Mouse (Mus musculus): ENCODE results near the gene Zdhhc20. TPM values are rescaled to one million over a fixed set of nuclear protein-coding genes. Genes with fewer than 3 reads are reported as not detected.
"Not testable (repeated sequence)": the region's sequence is repeated elsewhere in the genome, so short reads cannot be mapped to it uniquely, and the experiment has no call there.

Gene Zdhhc20
- polyA plus RNA-seq, 1 experiment from 2014 or later = 11.4 TPM

- not testable (repeated sequence) for H3K27ac ChIP-seq; H3K4me2 ChIP-seq; H3K36me3 ChIP-seq; H3K9ac ChIP-seq; H3K4me3 ChIP-seq (replicated peaks); H3K27me3 ChIP-seq; ATAC-seq (ENCODE audit: low read depth); H3K9me3 ChIP-seq (replicated peaks)
- H3K4me1 ChIP-seq (replicated peaks) = peaks cover 29% of the 10 kb centered on the region
- peak; percentile 14 for DNase-seq
Observed at GRCm38 (mm10) chr14:57911787-57912186, 21.7 kb upstream of the Zdhhc20 start.

DNA sequence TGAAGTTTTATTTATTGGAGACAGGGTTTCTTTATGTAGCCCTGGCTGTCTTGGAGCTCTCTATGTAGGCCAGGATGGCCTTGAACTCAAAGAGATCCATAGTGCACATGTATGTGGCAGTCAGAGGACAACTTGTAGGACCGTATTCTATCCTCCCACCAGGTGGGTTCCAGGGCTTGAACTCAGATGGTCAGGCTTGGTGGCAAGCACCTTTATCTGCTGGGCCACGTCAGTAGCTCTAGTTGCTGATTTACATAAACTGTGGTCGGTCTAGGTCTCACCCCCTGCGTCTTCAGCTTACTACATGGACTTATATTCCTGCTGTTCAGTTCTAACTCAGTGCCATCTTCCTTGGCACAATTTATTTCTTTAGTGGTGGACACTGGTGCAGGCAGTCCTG, 21.2 kb upstream of the Zdhhc20 start:
- peak; percentile 30; the same call in 1 of the 2 replicates for ATAC-seq (ENCODE audit: low read depth)
- Histone ChIP-seq H3K9me3 (replicated peaks) (no peaks in the 10 kb centered on the region), H3K4me1 (replicated peaks) (peaks cover 29% of the 10 kb centered on the region), H3K27me3 (no peaks in the 10 kb centered on the region), H3K4me2 (no peak overlapping the region; the same call in 1 of the 2 replicates), H3K9ac (no peak overlapping the region), H3K36me3 (no peaks in the 10 kb centered on the region), H3K27ac (no peak overlapping the region), H3K4me3 (replicated peaks) (no peak overlapping the region)
- DNase-seq = no peak
- 60% methylated on average over 4 of the region's 4 CpGs for WGBS (ENCODE audit: insufficient replicate concordance)

DNA sequence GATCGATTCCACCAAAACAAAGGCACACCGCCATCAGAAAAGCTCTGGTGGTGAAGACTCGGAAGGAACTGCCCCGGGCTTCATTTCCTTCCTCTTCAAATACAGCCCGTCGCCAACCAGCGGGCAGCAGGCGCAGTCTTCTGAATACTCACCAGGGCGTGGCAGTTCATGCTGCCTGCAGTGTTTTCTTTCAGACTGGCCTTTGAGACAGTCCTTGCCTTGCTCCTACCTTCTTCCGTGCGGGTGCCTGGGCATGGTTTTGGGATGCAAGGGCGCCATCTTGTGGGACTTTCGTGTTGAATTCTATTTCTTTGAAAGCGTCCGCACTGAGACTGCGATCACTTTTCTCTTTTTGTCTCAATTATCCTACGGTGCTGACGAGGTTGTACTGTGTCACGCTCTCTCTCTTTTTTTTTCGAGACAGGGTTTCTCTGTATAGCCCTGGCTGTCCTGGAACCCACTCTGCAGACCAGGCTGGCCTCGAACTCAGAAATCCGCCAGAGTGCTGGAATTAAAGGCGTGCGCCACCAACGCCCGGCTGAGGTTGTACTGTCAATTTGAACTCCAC, 20.5 kb upstream of the Zdhhc20 start:
- Histone ChIP-seq H3K36me3 (no peaks in the 10 kb centered on the region), H3K9me3 (replicated peaks) (no peaks in the 10 kb centered on the region), H3K4me1 (replicated peaks) (peaks cover 29% of the 10 kb centered on the region), H3K27ac (no peak overlapping the region), H3K9ac (peak overlapping the region; percentile 57), H3K4me2 (peak overlapping the region; percentile 59), H3K27me3 (no peaks in the 10 kb centered on the region), H3K4me3 (replicated peaks) (peak overlapping the region; percentile 36)
- ATAC-seq (ENCODE audit: low read depth) (peak; percentile 94), DNase-seq (peak; percentile 78)
- 19% methylated on average over 26 of the region's 26 CpGs for WGBS (ENCODE audit: insufficient replicate concordance)

DNA sequence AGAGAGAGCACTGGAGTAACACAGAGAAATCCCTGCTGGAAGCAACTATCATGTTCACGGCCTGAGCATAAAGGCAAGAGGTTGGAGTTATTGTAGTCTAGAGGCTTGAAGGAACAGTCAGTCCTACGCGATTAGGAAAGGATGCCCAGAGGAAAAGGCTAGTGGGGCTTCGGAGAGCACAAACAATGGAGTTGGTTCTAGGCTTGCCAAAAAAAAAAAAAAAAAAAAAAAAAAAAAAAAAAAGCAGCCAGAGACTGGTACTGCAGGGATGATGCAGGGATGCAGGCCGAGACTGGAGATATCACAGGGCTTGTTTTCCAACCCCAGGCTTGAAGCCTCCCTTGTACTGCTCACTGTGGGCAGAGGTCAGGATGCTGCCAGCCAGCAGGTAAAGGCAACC, 19.2 kb upstream of the Zdhhc20 start:
- Histone ChIP-seq H3K4me3 (replicated peaks) (no peak overlapping the region), H3K27me3 (no peaks in the 10 kb centered on the region), H3K27ac (no peak overlapping the region), H3K9ac (no peak overlapping the region), H3K36me3 (no peaks in the 10 kb centered on the region), H3K4me1 (replicated peaks) (peaks cover 29% of the 10 kb centered on the region), H3K9me3 (replicated peaks) (no peaks in the 10 kb centered on the region), H3K4me2 (no peak overlapping the region)
- DNase-seq = no peak
- ATAC-seq (ENCODE audit: low read depth) = no peak
- 63% methylated on average over 5 of the region's 5 CpGs for WGBS (ENCODE audit: insufficient replicate concordance)

DNA sequence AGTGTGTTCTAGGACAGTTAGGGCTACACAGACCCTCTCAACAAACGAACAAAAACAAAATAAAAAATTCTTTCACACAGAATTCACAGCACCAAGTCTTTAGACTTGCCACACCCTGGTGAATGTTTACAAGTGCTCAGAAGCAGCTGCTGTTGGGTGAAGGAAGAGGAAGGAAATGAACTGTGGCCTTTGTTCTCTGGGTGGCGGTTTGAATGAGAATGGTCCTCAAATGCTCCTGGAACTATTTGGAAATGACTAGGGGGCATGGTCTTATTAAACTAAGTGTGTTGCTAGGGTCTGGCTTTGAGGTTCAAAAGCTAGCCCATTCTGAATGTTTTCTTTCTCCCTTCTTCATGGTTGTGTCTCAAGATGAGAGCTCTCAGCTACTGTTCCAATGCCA, 18.4 kb upstream of the Zdhhc20 start:
- H3K9me3 ChIP-seq (replicated peaks) = no peaks in the 10 kb centered on the region
- WGBS (ENCODE audit: insufficient replicate concordance) = 48% methylated on average over 2 of the region's 2 CpGs
- H3K9ac ChIP-seq = no peak overlapping the region
- no peak overlapping the region for H3K27ac ChIP-seq
- no peaks in the 10 kb centered on the region for H3K36me3 ChIP-seq
- no peak overlapping the region for H3K4me2 ChIP-seq
- DNase-seq = no peak
- no peak overlapping the region for H3K4me3 ChIP-seq (replicated peaks)
- H3K4me1 ChIP-seq (replicated peaks) = peaks cover 29% of the 10 kb centered on the region
- H3K27me3 ChIP-seq = no peaks in the 10 kb centered on the region
- no peak for ATAC-seq (ENCODE audit: low read depth)

DNA sequence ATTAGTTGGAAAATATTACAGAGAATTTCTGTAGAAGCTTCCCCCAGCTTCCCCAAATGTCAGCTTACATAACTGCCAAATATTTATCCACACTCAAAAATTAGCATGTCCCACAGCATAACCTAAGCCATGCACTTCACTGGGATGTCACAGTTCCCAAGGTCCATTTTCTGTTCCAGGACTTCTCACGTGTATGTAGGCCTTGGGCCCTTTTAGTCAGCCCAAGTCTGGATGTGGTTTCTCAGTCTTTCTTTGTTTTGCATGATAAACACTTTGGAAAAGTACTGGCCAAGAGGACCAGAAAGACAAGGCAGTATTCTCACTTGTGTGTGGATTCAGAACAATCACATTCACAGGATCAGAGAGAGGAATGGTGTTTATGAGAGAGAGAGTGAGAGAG, 11.9 kb upstream of the Zdhhc20 start:
- DNase-seq = no peak
- no peak overlapping the region for H3K9ac ChIP-seq
- no peak overlapping the region for H3K4me2 ChIP-seq
- H3K27me3 ChIP-seq = no peaks in the 10 kb centered on the region
- no peak for ATAC-seq (ENCODE audit: low read depth)
- no peak overlapping the region for H3K4me3 ChIP-seq (replicated peaks)
- no peaks in the 10 kb centered on the region for H3K9me3 ChIP-seq (replicated peaks)
- WGBS (ENCODE audit: insufficient replicate concordance) = 50% methylated on average over 1 of the region's 1 CpGs
- no peaks in the 10 kb centered on the region for H3K36me3 ChIP-seq
- H3K4me1 ChIP-seq (replicated peaks) = no peaks in the 10 kb centered on the region
- H3K27ac ChIP-seq = no peak overlapping the region

DNA sequence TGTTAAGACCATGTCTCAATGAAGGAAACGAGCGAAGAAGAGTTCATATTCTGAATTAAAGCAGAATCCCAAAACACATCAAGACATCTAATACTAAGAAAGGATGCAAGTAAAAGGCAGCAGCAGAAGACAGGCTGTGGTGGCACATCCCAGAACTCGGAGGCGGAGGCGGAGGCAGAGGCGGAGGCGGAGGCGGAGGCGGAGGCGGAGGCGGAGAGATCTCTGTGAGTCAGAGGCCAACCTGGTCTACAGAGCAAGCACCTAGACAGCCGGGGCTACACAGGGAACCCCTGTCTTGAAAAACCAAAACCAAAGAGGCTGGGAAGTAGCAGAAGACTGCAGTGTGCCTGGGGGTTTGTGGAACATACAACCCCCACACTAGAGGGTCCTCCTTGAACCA, 6.8 kb upstream of the Zdhhc20 start:
- WGBS (ENCODE audit: insufficient replicate concordance) = 78% methylated on average over 12 of the region's 12 CpGs
- H3K9me3 ChIP-seq (replicated peaks) = no peaks in the 10 kb centered on the region
- ATAC-seq (ENCODE audit: low read depth) = no peak

GRCm38 (mm10) chr14:57896088-57896871, 6.2 kb upstream of the Zdhhc20 start:
- not testable (repeated sequence) for H3K4me3 ChIP-seq (replicated peaks); H3K27ac ChIP-seq; H3K36me3 ChIP-seq; ATAC-seq (ENCODE audit: low read depth); H3K9me3 ChIP-seq (replicated peaks); H3K27me3 ChIP-seq; H3K4me1 ChIP-seq (replicated peaks); H3K4me2 ChIP-seq; H3K9ac ChIP-seq; DNase-seq
- 38% methylated on average over 8 of the region's 8 CpGs for WGBS (ENCODE audit: insufficient replicate concordance)

More for the DNA sequence above, 6.8 kb upstream of the Zdhhc20 start:
- H3K4me3 ChIP-seq (replicated peaks) = no peak overlapping the region
- no peak for DNase-seq
- H3K36me3 ChIP-seq = no peaks in the 10 kb centered on the region
- H3K27ac ChIP-seq = no peak overlapping the region
- H3K4me2 ChIP-seq = no peak overlapping the region
- no peak overlapping the region for H3K9ac ChIP-seq
- H3K27me3 ChIP-seq = no peaks in the 10 kb centered on the region
- H3K4me1 ChIP-seq (replicated peaks) = peaks cover 5% of the 10 kb centered on the region

- H3K4me3 ChIP-seq (replicated peaks) = no peak overlapping the region
Observed at GRCm38 (mm10) chr14:57894346-57894745, 4.3 kb upstream of the Zdhhc20 start.

DNA sequence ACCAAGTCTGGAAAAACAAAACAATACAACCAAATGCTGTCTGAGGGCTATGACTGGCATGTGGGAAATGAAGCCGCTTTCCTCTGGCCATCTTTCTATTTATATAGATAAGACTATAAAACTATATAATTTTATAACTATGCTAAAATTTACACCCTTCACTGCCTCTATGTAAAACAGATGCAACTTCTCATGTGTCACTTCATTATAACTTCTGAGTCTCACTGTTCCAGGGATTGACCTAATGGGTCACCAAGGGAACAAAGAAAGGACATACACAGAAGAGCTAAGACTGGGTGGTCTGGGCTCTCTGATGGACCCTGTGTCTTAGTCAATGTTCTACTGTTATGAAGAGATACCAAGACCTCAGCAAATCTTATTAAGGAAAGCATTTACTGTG, 2.9 kb upstream of the Zdhhc20 start:
- Histone ChIP-seq H3K36me3 (no peaks in the 10 kb centered on the region), H3K27me3 (no peaks in the 10 kb centered on the region), H3K4me2 (no peak overlapping the region), H3K4me1 (replicated peaks) (peaks cover 26% of the 10 kb centered on the region), H3K27ac (no peak overlapping the region), H3K4me3 (replicated peaks) (no peak overlapping the region), H3K9me3 (replicated peaks) (no peaks in the 10 kb centered on the region), H3K9ac (no peak overlapping the region)
- DNase-seq = no peak
- 96% methylated on average over 1 of the region's 1 CpGs for WGBS (ENCODE audit: insufficient replicate concordance)
- no peak for ATAC-seq (ENCODE audit: low read depth)

More at GRCm38 (mm10) chr14:57894346-57894745, 4.3 kb upstream of the Zdhhc20 start:
- DNase-seq = no peak
- Histone ChIP-seq H3K9me3 (replicated peaks) (no peaks in the 10 kb centered on the region), H3K27ac (no peak overlapping the region), H3K4me2 (no peak overlapping the region), H3K27me3 (no peaks in the 10 kb centered on the region), H3K9ac (no peak overlapping the region), H3K36me3 (no peaks in the 10 kb centered on the region), H3K4me1 (replicated peaks) (peaks cover 15% of the 10 kb centered on the region)
- WGBS (ENCODE audit: insufficient replicate concordance) = 77% methylated on average over 2 of the region's 2 CpGs
- no peak for ATAC-seq (ENCODE audit: low read depth)

DNA sequence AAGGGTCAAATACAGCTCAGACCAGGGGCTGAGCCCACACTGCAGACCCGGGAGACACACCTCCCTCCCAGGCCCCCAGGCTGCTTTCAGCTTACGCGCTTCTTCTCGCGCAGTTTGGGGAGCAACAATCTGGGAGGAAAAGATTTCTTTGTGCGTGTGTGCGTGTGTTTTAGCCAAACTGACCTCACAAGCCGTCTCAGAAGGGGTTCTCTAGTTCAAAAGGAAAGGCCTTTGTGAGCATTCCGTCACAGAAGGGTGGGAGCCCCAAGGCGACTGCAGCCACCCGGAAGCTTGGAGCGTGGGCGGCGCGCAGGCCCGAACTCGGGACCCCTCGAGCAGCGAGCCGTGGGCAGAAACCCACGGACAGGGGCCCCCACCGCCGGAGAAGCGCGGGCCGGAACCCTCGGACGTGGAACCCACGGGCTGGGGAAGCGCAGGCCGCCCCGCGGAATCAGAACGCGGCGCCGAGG, 500 bp downstream of the Zdhhc20 start:
- no peak for ATAC-seq (ENCODE audit: low read depth)
- Histone ChIP-seq H3K9ac (peak overlapping the region; percentile 85), H3K4me2 (peak overlapping the region; percentile 96), H3K9me3 (replicated peaks) (no peaks in the 10 kb centered on the region), H3K27me3 (no peaks in the 10 kb centered on the region), H3K4me1 (replicated peaks) (peaks cover 27% of the 10 kb centered on the region), H3K4me3 (replicated peaks) (peak overlapping the region; percentile 86), H3K36me3 (no peaks in the 10 kb centered on the region), H3K27ac (peak overlapping the region; percentile 62)
- under 1% methylated on average over 37 of the region's 37 CpGs for WGBS (ENCODE audit: insufficient replicate concordance)
- DNase-seq = no peak

DNA sequence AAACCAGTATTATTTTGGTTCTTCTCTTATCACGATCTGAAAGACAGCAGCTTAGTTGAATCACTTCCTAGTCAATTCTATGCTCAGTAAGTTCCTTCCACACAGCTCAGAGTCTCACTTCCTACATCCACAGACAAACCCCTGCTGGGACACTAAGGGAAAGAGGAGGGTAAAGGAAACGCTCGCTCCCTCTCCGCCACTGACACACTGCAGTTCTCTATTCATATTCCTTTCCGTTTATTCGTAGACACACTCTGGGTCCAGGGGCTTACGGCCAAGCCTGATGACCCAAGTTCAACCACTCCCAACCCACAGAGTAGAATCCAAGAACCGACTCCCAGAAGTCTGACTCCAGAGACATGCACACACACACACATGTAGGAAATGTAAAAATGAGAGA, 2.9 kb downstream of the Zdhhc20 start:
- no peak overlapping the region for H3K4me3 ChIP-seq (replicated peaks)
- ATAC-seq (ENCODE audit: low read depth) = no peak
- H3K9ac ChIP-seq = no peak overlapping the region
- H3K27ac ChIP-seq = no peak overlapping the region
- 32% methylated on average over 8 of the region's 8 CpGs for WGBS (ENCODE audit: insufficient replicate concordance)
- no peak for DNase-seq
- H3K36me3 ChIP-seq = no peaks in the 10 kb centered on the region
- 0 out of 2 replicates have a peak overlapping the region, but pooled peaks have one; percentile 20 for H3K4me2 ChIP-seq
- no peaks in the 10 kb centered on the region for H3K9me3 ChIP-seq (replicated peaks)
- H3K4me1 ChIP-seq (replicated peaks) = peaks cover 36% of the 10 kb centered on the region
- H3K27me3 ChIP-seq = no peaks in the 10 kb centered on the region

Data from liver, embryonic 13.5 days (tissue).